Mouse (Mus musculus) limb, embryonic 12.5 days (tissue): ENCODE data around the gene N4bp2l1. TPM values are rescaled to one million over a fixed set of nuclear protein-coding genes. Genes with fewer than 3 reads are reported as not detected.

ENCODE experiments used
- ATAC-seq: fragments of 200-750 bp; cut with Nextera tagmentation; 2 replicates; pipeline ENCODE4 v1.8.0; 2017; ENCODE audit warnings: low read depth, moderate TSS enrichment; ENCODE audit not compliant: insufficient number of reproducible peaks, insufficient read depth, low FRiP score, low TSS enrichment
- H3K27ac ChIP-seq: fragments of 300-500 bp; sonication (generic); 2 replicates; pipeline ENCODE4 v1.5.1; 2016; ENCODE audit warnings: mild to moderate bottlenecking, moderate library complexity
- H3K27me3 ChIP-seq: fragments of 300-500 bp; sonication (generic); 2 replicates; pipeline ENCODE4 v1.6.1; 2016; ENCODE audit warnings: mild to moderate bottlenecking, moderate library complexity
- H3K36me3 ChIP-seq: fragments of 300-500 bp; sonication (generic); 2 replicates; pipeline ENCODE4 v1.6.1; 2016; ENCODE audit warnings: mild to moderate bottlenecking, moderate library complexity
- H3K4me1 ChIP-seq: fragments of 300-500 bp; sonication (generic); replicated peaks from 2 replicates; pipeline ENCODE4 v1.6.1; 2016
- H3K4me2 ChIP-seq: fragments of 300-500 bp; sonication (generic); 2 replicates; pipeline ENCODE4 v1.6.1; 2016; ENCODE audit warnings: mild to moderate bottlenecking, moderate library complexity
- H3K4me3 ChIP-seq: fragments of 300-500 bp; sonication (generic); replicated peaks from 2 replicates; pipeline ENCODE4 v1.5.1; 2016; ENCODE audit warnings: mild to moderate bottlenecking
- H3K9ac ChIP-seq: fragments of 300-500 bp; sonication (generic); replicated peaks from 2 replicates; pipeline ENCODE4 v1.6.1; 2016; ENCODE audit warnings: mild to moderate bottlenecking, moderate library complexity
- H3K9me3 ChIP-seq: fragments of 300-500 bp; sonication (generic); 2 replicates; pipeline ENCODE4 v1.6.1; 2016; ENCODE audit warnings: mild to moderate bottlenecking, moderate library complexity
- WGBS: fragments of 180-500 bp; shearing (Covaris S2); methylation state at CpG from one replicate; pipeline ENCODE4 v1.1.7; 2016; 5-methylcytosine and 5-hydroxymethylcytosine counted together
- polyA plus RNA-seq: library from polyadenylated mRNA; unstranded; fragments of >200 nt; fragmentation: Nextera tagmentation; extraction: Ambion mirVana; gene quantifications from 2 replicates; pipeline ENCODE4 v1.2.1, GENCODE M21; 2016

Gene N4bp2l1
- polyA plus RNA-seq, 1 experiment from 2014 or later = 5.0 TPM

GRCm38 (mm10) chr5:150595366-150596016 lies 1.5 kb downstream of the N4bp2l1 start:
- Histone ChIP-seq H3K9ac (no peak overlapping the region), H3K4me1 (peaks cover 30% of the 10 kb centered on the region), H3K36me3 (no peaks in the 10 kb centered on the region), H3K4me3 (no peak overlapping the region), H3K4me2 (no peak overlapping the region), H3K9me3 (no peaks in the 10 kb centered on the region), H3K27ac (no peak overlapping the region), H3K27me3 (peaks cover 49% of the 10 kb centered on the region)
- 50% methylated on average over 11 of the region's 11 CpGs for WGBS
- ATAC-seq = no peak

DNA sequence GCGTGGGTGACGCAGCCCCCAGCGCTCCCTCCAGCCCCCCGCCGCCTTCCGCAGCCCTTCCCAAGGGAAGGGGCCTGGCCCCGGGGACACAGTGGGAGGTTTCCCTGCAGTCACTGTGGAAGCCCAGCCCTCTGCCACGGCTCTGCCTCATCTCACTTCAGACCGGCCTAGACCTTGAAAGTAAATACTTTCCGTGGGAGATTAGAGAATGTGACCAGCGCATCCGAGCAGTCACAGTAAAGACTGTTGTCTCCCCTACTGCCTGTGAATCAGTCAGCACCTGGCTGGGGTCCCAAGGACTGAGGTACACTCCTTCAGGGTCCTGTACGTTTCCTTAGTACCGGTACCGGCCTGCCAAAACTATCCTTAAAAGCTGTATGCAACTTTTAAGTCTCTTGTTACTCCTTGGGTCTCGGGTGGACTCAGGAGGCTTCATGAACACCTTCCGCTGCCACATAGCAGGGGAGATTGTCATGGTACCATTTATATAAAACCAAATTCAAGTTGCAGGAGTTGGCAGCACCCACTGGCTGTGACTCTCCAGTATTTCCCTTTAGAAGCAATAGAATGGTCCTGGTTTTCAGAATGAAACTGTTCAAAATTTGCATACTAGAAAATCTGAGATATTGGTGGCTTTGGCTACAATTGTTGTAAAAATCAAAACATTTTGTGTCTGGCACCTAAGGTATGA lies 2.2 kb downstream of the N4bp2l1 start:
- peak overlapping the region; percentile 71 for H3K9ac ChIP-seq
- H3K9me3 ChIP-seq = no peaks in the 10 kb centered on the region
- H3K36me3 ChIP-seq = no peaks in the 10 kb centered on the region
- peak overlapping the region; percentile 84 for H3K4me3 ChIP-seq
- ATAC-seq = peak; percentile 37; the same call in 1 of the 2 replicates
- WGBS = 7% methylated on average over 16 of the region's 17 CpGs
- no peak overlapping the region for H3K27ac ChIP-seq
- peaks cover 23% of the 10 kb centered on the region for H3K4me1 ChIP-seq
- peaks cover 49% of the 10 kb centered on the region for H3K27me3 ChIP-seq
- H3K4me2 ChIP-seq = peak overlapping the region; percentile 100

- H3K36me3 ChIP-seq = no peaks in the 10 kb centered on the region
- no peaks in the 10 kb centered on the region for H3K9me3 ChIP-seq
- ATAC-seq = peak; percentile 67; the same call in 1 of the 2 replicates
- peak overlapping the region; percentile 71 for H3K9ac ChIP-seq
- H3K27ac ChIP-seq = no peak overlapping the region
- H3K27me3 ChIP-seq = peaks cover 49% of the 10 kb centered on the region
- H3K4me2 ChIP-seq = peak overlapping the region; percentile 100
- WGBS = 1% methylated on average over 92 of the region's 102 CpGs
- peaks cover 23% of the 10 kb centered on the region for H3K4me1 ChIP-seq
- H3K4me3 ChIP-seq = peak overlapping the region; percentile 84
These were observed 3.0 kb downstream of the N4bp2l1 start for GRCm38 (mm10) chr5:150593756-150594648.

DNA sequence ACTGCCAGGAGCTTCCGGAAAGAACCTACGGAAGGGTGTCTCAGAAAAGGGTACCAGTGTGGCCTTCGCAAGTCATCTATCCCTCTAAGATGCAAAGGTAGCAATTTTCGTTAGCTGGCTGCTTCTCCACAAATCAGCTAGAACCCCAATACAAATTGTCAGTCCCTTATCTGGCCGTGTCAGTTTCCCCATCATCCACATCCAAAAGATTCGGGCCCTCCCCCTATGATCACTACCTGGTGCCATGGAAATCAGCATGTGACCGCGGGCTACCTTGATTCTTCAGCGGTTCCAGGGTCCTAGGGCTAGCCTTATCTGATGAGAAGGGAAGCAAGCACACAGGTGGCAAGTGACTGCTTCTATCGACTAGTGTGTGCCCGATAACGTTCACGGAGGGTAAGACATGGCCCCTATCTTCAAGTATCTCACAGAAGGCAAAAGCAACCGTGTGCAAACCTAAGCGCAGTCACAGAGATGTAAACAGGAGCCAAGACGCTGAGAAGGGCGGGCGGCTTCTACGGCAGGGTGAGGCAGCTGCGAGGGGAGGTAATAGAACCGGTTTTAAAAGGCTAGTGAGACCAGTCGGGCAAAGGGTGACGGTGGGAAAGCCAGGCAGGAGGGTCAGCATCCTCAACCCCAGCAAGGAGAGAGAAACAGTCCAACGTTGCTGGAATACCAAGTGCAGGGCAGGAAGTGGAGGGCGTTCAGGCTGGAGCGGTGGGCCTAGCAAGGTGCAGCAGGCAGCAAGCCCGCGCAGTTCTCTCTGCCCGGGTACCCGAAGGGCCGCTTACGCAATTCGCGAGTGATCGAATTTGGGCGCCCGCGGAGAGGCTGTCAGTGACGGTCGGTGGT lies 3.9 kb downstream of the N4bp2l1 start:
- Histone ChIP-seq H3K36me3 (no peaks in the 10 kb centered on the region), H3K9ac (peak overlapping the region; percentile 71), H3K4me2 (peak overlapping the region; percentile 100), H3K27ac (no peak overlapping the region), H3K4me1 (peaks cover 15% of the 10 kb centered on the region), H3K9me3 (no peaks in the 10 kb centered on the region), H3K4me3 (peak overlapping the region; percentile 84), H3K27me3 (peaks cover 49% of the 10 kb centered on the region)
- 8% methylated on average over 40 of the region's 40 CpGs for WGBS
- peak; percentile 13; the same call in 1 of the 2 replicates for ATAC-seq

GRCm38 (mm10) chr5:150592186-150592903 lies 4.6 kb downstream of the N4bp2l1 start:
- H3K9me3 ChIP-seq = no peaks in the 10 kb centered on the region
- no peaks in the 10 kb centered on the region for H3K36me3 ChIP-seq
- 72% methylated on average over 13 of the region's 13 CpGs for WGBS
- peaks cover 13% of the 10 kb centered on the region for H3K4me1 ChIP-seq
- H3K4me2 ChIP-seq = peak overlapping the region; percentile 100
- H3K4me3 ChIP-seq = no peak overlapping the region
- H3K27me3 ChIP-seq = peaks cover 49% of the 10 kb centered on the region
- no peak for ATAC-seq
- H3K27ac ChIP-seq = no peak overlapping the region
- H3K9ac ChIP-seq = no peak overlapping the region

- Histone ChIP-seq H3K9ac (no peak overlapping the region), H3K4me2 (no peak overlapping the region), H3K4me3 (no peak overlapping the region), H3K27ac (no peak overlapping the region), H3K9me3 (no peaks in the 10 kb centered on the region), H3K4me1 (peaks cover 13% of the 10 kb centered on the region), H3K27me3 (peaks cover 32% of the 10 kb centered on the region), H3K36me3 (no peaks in the 10 kb centered on the region)
- WGBS = 75% methylated on average over 2 of the region's 2 CpGs
- no peak for ATAC-seq
These were observed 7.0 kb downstream of the N4bp2l1 start for GRCm38 (mm10) chr5:150589945-150590344.

DNA sequence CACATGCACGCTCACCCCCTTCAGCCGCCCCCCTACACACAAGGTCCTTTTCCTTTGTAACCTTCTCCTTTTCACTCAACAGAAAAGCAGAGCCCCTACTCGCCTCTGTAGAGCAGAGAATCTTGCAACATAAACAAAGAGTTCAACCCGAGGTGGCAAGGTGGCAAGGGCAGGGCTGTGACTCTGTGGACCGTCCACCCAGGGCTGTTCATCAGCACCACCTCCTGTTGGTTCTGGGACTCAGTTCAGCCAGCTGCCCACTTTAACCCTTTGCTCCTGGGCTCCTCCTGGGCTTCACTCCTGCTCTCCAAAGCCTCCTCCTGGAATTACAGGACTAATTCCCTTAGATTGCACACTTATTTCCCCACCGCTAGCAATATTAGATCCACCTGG lies 12.7 kb downstream of the N4bp2l1 start:
- 31% methylated on average over 6 of the region's 6 CpGs for WGBS
- Histone ChIP-seq H3K4me3 (no peak overlapping the region), H3K27me3 (no peaks in the 10 kb centered on the region), H3K4me2 (no peak overlapping the region), H3K9ac (no peak overlapping the region), H3K27ac (no peak overlapping the region), H3K9me3 (no peaks in the 10 kb centered on the region), H3K4me1 (no peaks in the 10 kb centered on the region; the same call in 1 of the 2 replicates), H3K36me3 (no peaks in the 10 kb centered on the region)
- ATAC-seq = no peak

DNA sequence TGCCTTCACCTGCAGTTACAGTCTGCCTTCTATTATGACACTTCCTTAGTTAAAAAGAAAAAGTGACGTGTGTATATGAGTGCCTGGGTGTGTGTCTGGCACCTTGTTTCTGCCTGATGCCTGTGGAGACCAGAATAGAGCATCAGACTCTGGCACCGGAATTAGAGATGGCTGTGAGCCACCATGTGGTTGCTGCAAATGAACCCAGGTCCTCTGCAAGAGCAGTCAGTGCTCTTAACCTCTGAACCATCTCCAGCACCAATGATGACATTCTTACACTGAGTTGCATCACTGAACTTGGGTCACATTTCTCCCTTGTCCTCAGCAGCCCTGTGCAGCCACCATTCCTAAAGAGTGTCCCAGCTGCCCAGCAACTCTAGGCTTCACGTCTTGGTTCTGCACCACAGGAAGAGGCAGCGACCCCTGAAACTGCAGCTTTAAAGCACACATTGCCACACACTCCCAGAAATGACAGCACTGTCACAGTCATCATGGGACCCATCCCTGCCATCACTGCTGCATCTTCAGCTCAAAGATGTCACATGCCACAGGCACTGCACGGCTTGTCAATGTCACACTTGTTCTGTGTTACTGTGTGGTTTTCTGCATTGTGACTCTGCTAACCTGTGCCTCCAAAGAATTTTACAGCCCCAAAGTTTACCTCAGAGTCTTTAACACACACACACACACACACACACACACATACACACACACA lies 13.2 kb downstream of the N4bp2l1 start:
- Histone ChIP-seq H3K27me3 (no peaks in the 10 kb centered on the region), H3K36me3 (no peaks in the 10 kb centered on the region), H3K4me3 (no peak overlapping the region), H3K27ac (no peak overlapping the region), H3K4me2 (no peak overlapping the region), H3K9me3 (no peaks in the 10 kb centered on the region), H3K4me1 (peaks cover 3% of the 10 kb centered on the region), H3K9ac (no peak overlapping the region)
- no peak for ATAC-seq
- WGBS = 75% methylated on average over 5 of the region's 5 CpGs

DNA sequence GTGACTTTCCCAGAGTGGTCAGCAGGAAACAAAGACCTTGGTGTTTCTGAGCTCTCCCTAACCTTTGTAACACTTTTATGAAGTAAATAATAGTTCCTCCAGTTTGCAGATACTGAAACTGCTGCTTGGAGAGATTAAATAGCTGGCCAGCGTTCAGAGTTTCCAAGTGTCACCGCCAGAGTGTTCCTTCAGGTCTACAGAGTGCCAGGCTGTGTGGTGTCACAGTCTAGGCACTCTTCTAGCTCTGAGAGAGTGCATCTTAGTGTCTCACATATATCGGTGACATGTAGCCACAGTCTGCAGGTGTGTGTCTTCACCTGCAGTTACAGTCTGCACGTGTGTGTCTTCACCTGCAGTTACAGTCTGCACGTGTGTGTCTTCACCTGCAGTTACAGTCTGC lies 13.8 kb downstream of the N4bp2l1 start:
- no peak for ATAC-seq
- 85% methylated on average over 5 of the region's 5 CpGs for WGBS

DNA sequence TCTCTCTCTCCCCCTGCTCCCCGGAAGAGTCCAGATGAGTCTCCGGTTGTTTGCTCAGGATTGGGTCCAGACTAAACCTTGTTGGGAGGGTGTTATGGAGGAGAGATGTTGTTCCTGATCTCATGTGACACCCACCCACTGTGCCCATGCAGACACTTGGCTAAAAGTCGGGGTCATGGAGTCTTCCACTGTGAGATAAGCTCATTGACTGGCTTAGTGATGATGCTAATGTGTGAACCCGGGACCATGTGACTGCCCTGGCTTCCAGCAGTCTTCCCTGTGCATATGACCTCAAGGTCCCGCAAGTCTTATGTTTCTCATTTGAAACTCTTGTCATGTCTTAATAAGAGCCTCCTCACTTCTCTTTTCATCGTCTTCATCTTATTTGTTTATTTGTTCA lies 15.8 kb downstream of the N4bp2l1 start:
- H3K27me3 ChIP-seq = no peaks in the 10 kb centered on the region
- no peak overlapping the region for H3K27ac ChIP-seq
- H3K4me2 ChIP-seq = no peak overlapping the region
- 78% methylated on average over 6 of the region's 6 CpGs for WGBS
- H3K9me3 ChIP-seq = no peaks in the 10 kb centered on the region
- H3K4me3 ChIP-seq = no peak overlapping the region
- H3K36me3 ChIP-seq = no peaks in the 10 kb centered on the region
- no peak for ATAC-seq
- no peak overlapping the region for H3K9ac ChIP-seq
- H3K4me1 ChIP-seq = peaks cover 7% of the 10 kb centered on the region

More for the DNA sequence above, 13.8 kb downstream of the N4bp2l1 start:
- no peak overlapping the region for H3K9ac ChIP-seq
- H3K36me3 ChIP-seq = no peaks in the 10 kb centered on the region
- H3K27me3 ChIP-seq = no peaks in the 10 kb centered on the region
- H3K4me1 ChIP-seq = peaks cover 7% of the 10 kb centered on the region
- no peaks in the 10 kb centered on the region for H3K9me3 ChIP-seq
- H3K27ac ChIP-seq = no peak overlapping the region
- H3K4me2 ChIP-seq = no peak overlapping the region
- no peak overlapping the region for H3K4me3 ChIP-seq
